Mouse (Mus musculus) embryonic facial prominence, embryonic 11.5 days (tissue): ENCODE measurements around the gene Cdk17. TPM values are rescaled to one million over a fixed set of nuclear protein-coding genes. Genes with fewer than 3 reads are reported as not detected.

ENCODE experiments used
- ATAC-seq: fragments of 200-750 bp; cut with Nextera tagmentation; replicated peaks from 2 replicates; pipeline ENCODE4 v1.8.0; 2017; ENCODE audit warnings: low read depth; ENCODE audit not compliant: insufficient number of reproducible peaks, low FRiP score, low TSS enrichment
- DNase-seq: peaks from one replicate; pipeline ENCODE4 v3.0.0-alpha.2; 2015; ENCODE audit warnings: low spot score
- H3K27ac ChIP-seq: fragments of 300-500 bp; sonication (generic); replicated peaks from 2 replicates; pipeline ENCODE4 v1.5.1; 2014; ENCODE audit warnings: mild to moderate bottlenecking, low read depth, low read length, control low read depth
- H3K27me3 ChIP-seq: fragments of 300-500 bp; sonication (generic); 2 replicates; pipeline ENCODE4 v1.6.1; 2014; ENCODE audit warnings: mild to moderate bottlenecking, low read length, moderate library complexity, mixed read lengths; ENCODE audit not compliant: control insufficient read depth, insufficient read depth
- H3K36me3 ChIP-seq: fragments of 300-500 bp; sonication (generic); replicated peaks from 2 replicates; pipeline ENCODE4 v1.6.1; 2014; ENCODE audit warnings: low read depth, mild to moderate bottlenecking, low read length, moderate library complexity, mixed read lengths; ENCODE audit not compliant: control insufficient read depth, insufficient read depth
- H3K4me1 ChIP-seq: fragments of 300-500 bp; sonication (generic); 2 replicates; pipeline ENCODE4 v1.6.1; 2014; ENCODE audit warnings: low read length, mixed read lengths; ENCODE audit not compliant: control insufficient read depth, insufficient read depth
- H3K4me2 ChIP-seq: fragments of 300-500 bp; sonication (generic); 2 replicates; pipeline ENCODE4 v1.6.1; 2014; ENCODE audit warnings: low read depth, mild to moderate bottlenecking, control low read depth, low read length, moderate library complexity
- H3K4me3 ChIP-seq: fragments of 300-500 bp; sonication (generic); 2 replicates; pipeline ENCODE4 v1.5.1; 2014; ENCODE audit warnings: low read depth, low read length, control low read depth
- H3K9ac ChIP-seq: fragments of 300-500 bp; sonication (generic); replicated peaks from 2 replicates; pipeline ENCODE4 v1.6.1; 2014; ENCODE audit warnings: mild to moderate bottlenecking, control low read depth, low read length
- H3K9me3 ChIP-seq: fragments of 300-500 bp; sonication (generic); replicated peaks from 2 replicates; pipeline ENCODE4 v1.6.1; 2016; ENCODE audit warnings: mild to moderate bottlenecking, low read length, inconsistent platforms, mixed read lengths; ENCODE audit not compliant: control insufficient read depth
- WGBS: fragments of 180-500 bp; shearing (Covaris S2); extraction: QIAGEN DNeasy Blood & Tissue Kit; methylation state at CpG from one replicate; pipeline ENCODE4 v1.1.7; 2014; 5-methylcytosine and 5-hydroxymethylcytosine counted together
- polyA plus RNA-seq: library from polyadenylated mRNA; unstranded; fragments of >200 nt; fragmentation: Nextera tagmentation; extraction: Ambion mirVana; gene quantifications from 2 replicates; pipeline ENCODE4 v1.2.1, GENCODE M21; 2014

Cdk17 gene
- polyA plus RNA-seq, 1 experiment from 2014 or later, result 27.8 TPM

DNA sequence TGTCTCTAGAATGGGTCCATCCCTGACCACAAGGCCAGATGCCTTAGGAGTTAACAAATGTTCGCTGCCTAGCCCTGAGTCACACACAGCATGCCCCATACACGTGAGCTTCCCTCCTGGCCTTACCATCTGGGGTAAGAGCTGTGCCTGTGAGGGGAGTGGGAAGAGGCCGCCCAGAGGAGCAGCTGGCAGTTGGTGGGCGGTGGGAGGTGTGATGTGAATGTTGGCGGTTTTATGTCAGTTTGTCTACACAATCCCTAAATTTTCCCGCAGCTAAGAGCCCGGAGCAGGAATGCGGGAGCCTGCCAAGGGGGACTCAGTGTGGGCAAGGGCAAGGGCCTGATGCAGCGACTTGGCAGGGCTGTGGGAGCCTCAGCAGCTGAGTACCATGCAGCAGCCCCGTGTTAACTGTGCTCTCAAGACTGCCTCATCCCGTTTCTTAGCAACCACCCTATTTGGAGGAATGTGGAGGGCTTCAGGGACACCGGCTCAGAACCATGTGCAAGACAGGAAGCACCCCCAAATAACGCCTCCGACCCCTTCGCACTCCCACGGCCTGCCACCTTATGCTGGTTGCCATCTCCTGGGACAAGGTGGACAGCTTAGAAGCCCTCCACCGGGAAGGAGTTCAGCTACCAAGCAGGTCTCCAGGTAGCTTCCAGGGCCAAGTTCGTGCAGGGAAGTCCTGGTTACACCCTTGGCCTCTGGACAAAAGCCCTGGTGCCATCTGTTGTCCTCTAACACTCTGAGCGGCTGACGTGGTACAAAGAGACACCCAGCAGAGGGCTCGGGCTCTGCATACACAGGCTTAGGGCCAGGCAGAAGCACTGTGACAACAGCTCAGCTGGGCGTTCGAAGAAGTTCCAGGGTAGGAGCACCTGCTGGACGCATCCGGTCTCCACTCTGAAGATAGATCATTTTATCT, 114.8 kb downstream of the Cdk17 start:
- ATAC-seq (peak; percentile 15; the same call in 1 of the 2 replicates), DNase-seq (no peak)
- peaks cover 2% of the 10 kb centered on the region; the same call in 1 of the 2 replicates for H3K4me1 ChIP-seq
- no peak overlapping the region for H3K9ac ChIP-seq
- H3K36me3 ChIP-seq, result peaks cover 2% of the 10 kb centered on the region; the same call in 1 of the 2 replicates
- no peak overlapping the region for H3K27ac ChIP-seq
- no peaks in the 10 kb centered on the region for H3K9me3 ChIP-seq
- no peak overlapping the region for H3K4me2 ChIP-seq
- H3K4me3 ChIP-seq, result no peak overlapping the region
- WGBS, result 65% methylated on average over 25 of the region's 25 CpGs
- H3K27me3 ChIP-seq, result no peaks in the 10 kb centered on the region

DNA sequence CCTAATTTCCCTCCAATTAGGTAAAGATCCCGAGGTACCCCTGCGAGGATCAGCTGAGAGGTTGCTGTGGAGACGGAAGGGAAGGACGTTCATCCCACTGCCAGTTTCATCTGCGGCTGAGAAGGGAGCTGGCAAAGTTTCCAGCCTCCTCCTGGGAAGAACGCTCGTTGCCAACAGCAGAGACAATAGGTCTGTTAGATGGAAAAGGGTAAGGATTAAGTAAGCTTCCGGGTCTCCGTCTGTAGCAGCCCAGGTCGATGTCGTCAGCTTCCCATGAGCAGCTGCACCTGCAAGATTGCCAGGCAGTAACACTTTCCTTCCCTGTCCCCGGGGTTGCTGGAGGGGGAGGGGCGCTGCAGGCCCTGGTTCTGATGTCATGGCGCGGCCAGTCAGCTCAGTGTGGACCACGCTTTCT, 115.7 kb downstream of the Cdk17 start:
- Histone ChIP-seq H3K9me3 (no peaks in the 10 kb centered on the region), H3K4me3 (0 out of 2 replicates have a peak overlapping the region, but pooled peaks have one; percentile 7), H3K27me3 (no peaks in the 10 kb centered on the region), H3K4me1 (peaks cover 2% of the 10 kb centered on the region; the same call in 1 of the 2 replicates), H3K9ac (no peak overlapping the region), H3K36me3 (peaks cover 2% of the 10 kb centered on the region; the same call in 1 of the 2 replicates), H3K4me2 (0 out of 2 replicates have a peak overlapping the region, but pooled peaks have one; percentile 11), H3K27ac (no peak overlapping the region)
- 15% methylated on average over 16 of the region's 16 CpGs for WGBS
- ATAC-seq (0 out of 2 replicates have a peak, but pooled peaks have one; percentile 11), DNase-seq (peak; percentile 41)

DNA sequence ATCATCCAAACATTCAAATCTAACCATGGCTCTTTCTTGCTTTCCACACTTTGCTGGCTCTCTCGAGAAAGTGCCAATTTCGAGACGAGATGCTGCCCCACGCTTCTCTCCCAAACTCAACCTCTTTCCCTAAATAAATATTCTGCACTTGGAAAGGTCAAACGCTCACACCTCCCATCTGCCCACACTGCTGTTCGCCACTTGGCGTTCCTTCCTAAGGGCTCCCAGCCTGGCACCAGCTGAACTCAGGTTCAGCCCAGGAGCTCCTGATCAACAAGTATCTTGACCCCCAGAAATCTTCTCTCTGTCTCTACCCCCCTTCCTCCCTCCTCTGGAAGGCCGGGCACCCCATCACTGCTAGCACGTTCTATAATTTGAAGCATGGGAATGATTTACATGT, 116.2 kb downstream of the Cdk17 start:
- H3K4me2 ChIP-seq, result no peak overlapping the region
- no peaks in the 10 kb centered on the region for H3K27me3 ChIP-seq
- no peak overlapping the region for H3K9ac ChIP-seq
- H3K27ac ChIP-seq, result no peak overlapping the region
- ATAC-seq (no peak), DNase-seq (no peak)
- peaks cover 2% of the 10 kb centered on the region; the same call in 1 of the 2 replicates for H3K4me1 ChIP-seq
- H3K36me3 ChIP-seq, result peaks cover 2% of the 10 kb centered on the region; the same call in 1 of the 2 replicates
- H3K4me3 ChIP-seq, result no peak overlapping the region
- WGBS, result 54% methylated on average over 9 of the region's 9 CpGs
- H3K9me3 ChIP-seq, result no peaks in the 10 kb centered on the region

DNA sequence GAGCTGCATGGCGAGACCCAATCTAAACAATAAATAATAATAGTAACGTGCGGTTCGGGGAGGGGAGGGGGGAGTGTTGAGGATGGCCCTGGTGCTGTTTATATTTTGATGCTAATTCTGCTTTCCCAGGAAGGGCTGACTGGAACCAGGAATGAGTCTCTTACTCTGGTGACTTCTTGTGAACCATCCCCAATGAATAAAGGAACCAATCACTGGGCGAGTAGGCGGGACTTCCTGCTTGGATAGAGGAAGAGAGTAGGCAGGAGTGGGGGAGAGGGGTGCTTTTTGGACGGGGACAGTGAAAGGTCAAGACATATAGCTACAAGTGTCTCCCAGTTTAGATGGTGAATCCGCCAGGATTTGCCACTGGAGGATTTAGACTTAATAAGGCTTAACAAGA, 117.7 kb downstream of the Cdk17 start:
- Histone ChIP-seq H3K4me2 (no peak overlapping the region), H3K36me3 (peaks cover 2% of the 10 kb centered on the region; the same call in 1 of the 2 replicates), H3K27ac (no peak overlapping the region), H3K27me3 (no peaks in the 10 kb centered on the region), H3K9me3 (no peaks in the 10 kb centered on the region), H3K9ac (no peak overlapping the region), H3K4me1 (peaks cover 2% of the 10 kb centered on the region; the same call in 1 of the 2 replicates), H3K4me3 (no peak overlapping the region)
- 77% methylated on average over 8 of the region's 8 CpGs for WGBS
- no peak for DNase-seq
- ATAC-seq, result no peak

DNA sequence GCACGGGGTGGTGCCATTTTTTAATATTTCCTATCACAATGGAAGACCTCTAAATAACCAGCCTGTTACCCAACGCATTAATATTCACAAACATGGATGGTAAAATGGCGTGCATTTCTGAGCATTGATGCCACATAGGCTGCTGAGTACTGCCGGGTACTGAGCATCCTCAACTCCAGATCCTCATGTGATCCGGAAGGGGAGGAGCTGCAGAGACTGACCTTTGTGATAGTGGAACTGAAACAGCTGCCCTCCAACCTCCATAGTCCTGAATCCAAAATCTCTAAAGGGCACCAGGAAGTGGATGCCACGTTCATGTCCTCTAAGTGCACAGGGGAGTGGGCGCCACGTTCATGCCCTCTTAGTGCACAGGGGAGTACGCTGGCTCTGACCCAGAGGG, 118.4 kb downstream of the Cdk17 start:
- no peaks in the 10 kb centered on the region for H3K9me3 ChIP-seq
- H3K36me3 ChIP-seq, result peaks cover 2% of the 10 kb centered on the region; the same call in 1 of the 2 replicates
- DNase-seq (no peak), ATAC-seq (no peak)
- no peaks in the 10 kb centered on the region for H3K27me3 ChIP-seq
- no peak overlapping the region for H3K4me3 ChIP-seq
- WGBS, result 90% methylated on average over 9 of the region's 9 CpGs
- no peak overlapping the region for H3K27ac ChIP-seq
- no peak overlapping the region for H3K9ac ChIP-seq
- peaks cover 2% of the 10 kb centered on the region; the same call in 1 of the 2 replicates for H3K4me1 ChIP-seq
- H3K4me2 ChIP-seq, result no peak overlapping the region

DNA sequence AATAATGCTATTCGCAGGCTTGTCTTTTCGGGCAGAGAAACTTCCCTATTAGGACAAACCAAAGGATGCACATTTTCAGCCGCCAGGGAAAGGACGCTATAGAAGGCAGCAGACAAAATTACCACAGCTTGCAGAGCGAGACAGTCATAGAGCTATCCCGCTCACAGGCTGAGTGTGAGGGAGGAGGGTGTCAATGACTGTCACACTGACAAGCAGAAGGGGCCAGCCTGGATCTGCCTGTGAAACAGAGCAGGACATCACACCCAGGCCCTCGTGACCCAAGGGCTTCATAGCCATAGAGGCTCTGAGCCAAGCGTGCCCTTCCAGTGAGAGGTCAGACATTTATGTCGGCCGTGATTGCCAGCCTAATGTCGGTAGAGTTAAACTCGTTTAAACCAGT, 119.9 kb downstream of the Cdk17 start:
- Histone ChIP-seq H3K4me1 (no peaks in the 10 kb centered on the region; the same call in 1 of the 2 replicates), H3K36me3 (peaks cover 2% of the 10 kb centered on the region; the same call in 1 of the 2 replicates), H3K27ac (no peak overlapping the region), H3K9me3 (no peaks in the 10 kb centered on the region), H3K4me2 (no peak overlapping the region), H3K27me3 (no peaks in the 10 kb centered on the region), H3K9ac (no peak overlapping the region), H3K4me3 (no peak overlapping the region)
- whole genome bisulfite sequencing, result 86% methylated on average over 12 of the region's 12 CpGs
- DNase-seq (no peak), ATAC-seq (no peak)

DNA sequence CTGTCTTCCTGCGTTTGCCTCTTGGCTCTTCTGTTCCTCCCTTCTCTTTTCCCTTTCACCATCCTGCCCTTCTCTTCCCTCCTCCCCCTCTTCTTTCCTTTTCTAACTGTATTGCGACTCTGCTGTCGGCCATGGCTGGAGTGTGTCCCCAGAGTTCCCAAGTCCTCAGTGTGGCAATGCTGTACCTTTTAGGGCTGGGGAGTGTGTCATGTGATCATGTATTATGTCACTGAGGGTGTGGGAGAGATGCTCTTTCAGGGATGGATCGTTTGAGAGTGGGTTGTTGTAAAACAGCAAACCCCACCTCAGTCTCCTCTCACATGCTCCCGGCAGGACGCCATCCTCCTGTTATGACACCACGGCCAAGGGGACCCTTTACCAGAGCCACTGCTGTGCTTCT, 120.4 kb downstream of the Cdk17 start:
- WGBS, result 79% methylated on average over 7 of the region's 7 CpGs
- Histone ChIP-seq H3K27ac (no peak overlapping the region), H3K9me3 (no peaks in the 10 kb centered on the region), H3K36me3 (peaks cover 2% of the 10 kb centered on the region; the same call in 1 of the 2 replicates), H3K4me2 (no peak overlapping the region), H3K9ac (no peak overlapping the region), H3K4me3 (no peak overlapping the region), H3K4me1 (no peaks in the 10 kb centered on the region), H3K27me3 (no peaks in the 10 kb centered on the region)
- no peak for ATAC-seq
- DNase-seq, result no peak

DNA sequence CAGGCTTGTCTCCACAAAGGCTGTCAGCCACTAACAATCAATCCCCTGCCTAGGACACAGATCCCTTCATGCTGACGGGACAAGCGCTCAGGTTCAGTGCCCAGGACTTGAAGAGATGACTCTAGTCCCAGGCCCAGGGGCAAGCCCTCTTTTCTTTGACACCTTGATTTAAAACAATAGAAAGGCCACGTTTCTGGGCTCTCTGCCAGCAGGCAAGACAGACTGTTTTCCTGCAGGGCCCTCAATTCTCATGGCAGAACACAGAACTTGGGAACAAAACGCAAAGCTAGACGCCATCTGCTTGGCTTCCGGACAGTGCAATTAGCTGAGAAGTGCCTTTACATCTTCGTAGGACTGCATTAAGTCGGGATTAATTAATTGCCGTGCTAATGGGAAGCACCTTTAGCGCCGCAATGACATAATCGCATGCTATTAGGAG, 121.9 kb downstream of the Cdk17 start:
- H3K9ac ChIP-seq, result no peak overlapping the region
- no peak for ATAC-seq

More for the DNA sequence above, 121.9 kb downstream of the Cdk17 start:
- DNase-seq, result no peak
- Histone ChIP-seq H3K9me3 (no peaks in the 10 kb centered on the region), H3K27me3 (no peaks in the 10 kb centered on the region), H3K36me3 (peaks cover 2% of the 10 kb centered on the region; the same call in 1 of the 2 replicates), H3K27ac (no peak overlapping the region), H3K4me2 (no peak overlapping the region), H3K4me3 (no peak overlapping the region), H3K4me1 (no peaks in the 10 kb centered on the region)
- WGBS, result 65% methylated on average over 12 of the region's 12 CpGs
